In the genomic region with DNA sequence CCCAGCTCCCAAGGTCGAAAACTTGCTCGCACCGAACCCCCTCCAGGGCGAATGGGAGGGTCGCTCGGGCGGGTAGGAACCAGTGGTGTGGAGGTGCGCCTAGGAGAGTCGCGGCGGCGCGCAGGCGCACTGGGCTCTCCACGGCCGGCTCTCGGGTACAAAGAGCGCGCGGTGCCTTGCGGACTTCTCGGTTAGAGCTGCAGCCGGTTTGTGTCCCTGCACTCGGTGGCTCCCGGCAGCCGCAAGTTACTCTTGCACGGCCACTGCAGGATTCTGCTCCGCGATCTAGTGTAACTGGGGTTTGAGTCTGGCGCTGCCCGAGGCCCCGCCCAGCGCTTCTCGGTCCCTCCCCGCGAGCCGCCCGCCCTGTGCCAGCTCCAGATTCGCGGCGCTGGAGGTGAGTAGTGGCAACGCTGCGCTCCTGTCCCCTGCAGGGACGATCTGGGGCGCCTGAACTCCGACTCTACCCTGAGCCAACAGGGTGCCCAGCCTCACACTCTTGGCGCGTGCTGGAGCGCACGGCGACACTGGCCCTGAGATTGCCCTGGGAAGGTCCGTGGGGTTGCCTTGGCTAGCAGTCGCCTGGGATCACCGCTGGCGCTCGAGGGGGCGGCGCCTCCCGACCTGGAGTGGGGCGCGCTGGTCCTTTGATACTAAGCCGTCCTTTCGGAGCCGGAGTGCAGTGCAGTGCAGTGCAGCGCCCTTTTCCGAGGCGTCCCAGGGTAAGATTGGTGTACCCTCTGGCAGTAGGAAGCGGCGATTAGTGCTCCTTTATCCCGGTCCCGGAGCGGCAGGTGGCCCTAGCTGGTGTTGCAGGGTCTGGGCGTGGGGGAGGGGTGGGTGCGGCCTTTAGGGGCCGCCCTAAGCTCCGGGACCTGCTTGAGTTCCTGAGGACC, we compare ENCODE assay signal across 8 mouse cellular contexts. TPM values are rescaled to one million over a fixed set of nuclear protein-coding genes. Genes with fewer than 3 reads are reported as not detected.
DNase-seq lines count a peak whose midpoint lies in the region; ATAC-seq and TF ChIP-seq lines count a peak whose summit lies in the region.

A gene (plus strand): TSS at position 380 of the 896 bp plus-strand sequence.

- H3K9me3 ChIP-seq in forebrain, embryonic 15.5 days = no peaks in the 10 kb centered on the region
- no peaks in the 10 kb centered on the region for H3K9me3 ChIP-seq in heart, embryonic 16.5 days (replicated peaks; ENCODE audit: control insufficient read depth, low read length)
- H3K9me3 ChIP-seq in liver, embryonic 14.5 days (ENCODE audit: control insufficient read depth, low read length) = no peaks in the 10 kb centered on the region
- H3K9me3 ChIP-seq in neural tube, embryonic 12.5 days = no peaks in the 10 kb centered on the region

- H3K36me3 ChIP-seq in forebrain, embryonic 15.5 days = no peaks in the 10 kb centered on the region
- no peaks in the 10 kb centered on the region for H3K36me3 ChIP-seq in heart, embryonic 16.5 days (ENCODE audit: control insufficient read depth, insufficient read depth)
- no peaks in the 10 kb centered on the region for H3K36me3 ChIP-seq in liver, embryonic 14.5 days (replicated peaks; ENCODE audit: control insufficient read depth, insufficient read depth, low read depth)
- H3K36me3 ChIP-seq in neural tube, embryonic 12.5 days = no peaks in the 10 kb centered on the region

- DNase-seq in B cell, adult 2 months = peak; percentile 22 to 26
- peak; percentile 37 for DNase-seq in brain, adult 2 months (ENCODE audit: low read depth, low spot score)
- peak; percentile 85 for DNase-seq in kidney, postnatal 14 days
- peak in 1 of 3 experiments; percentile 1 for DNase-seq in liver, embryonic 14.5 days (ENCODE audit: low read depth in 3 of 3, low spot score in 3 of 3)
- DNase-seq in thymus, adult 18-20 months = peak; percentile 13 to 22

- H3K4me2 ChIP-seq in forebrain, embryonic 15.5 days (replicated peaks) = peak within 1 kb of the TSS; percentile 89
- peak within 1 kb of the TSS; percentile 93 for H3K4me2 ChIP-seq in heart, embryonic 16.5 days (ENCODE audit: low read depth, low read length)
- H3K4me2 ChIP-seq in liver, embryonic 14.5 days (ENCODE audit: low read depth) = peak within 1 kb of the TSS; percentile 63
- H3K4me2 ChIP-seq in neural tube, embryonic 12.5 days (replicated peaks) = peak within 1 kb of the TSS; percentile 94

- no peak within 1 kb of the TSS for H3K27ac ChIP-seq in forebrain, embryonic 15.5 days (replicated peaks)
- H3K27ac ChIP-seq in heart, embryonic 16.5 days (ENCODE audit: low read length) = peak within 1 kb of the TSS; percentile 82
- H3K27ac ChIP-seq in liver, embryonic 14.5 days = no peak within 1 kb of the TSS
- H3K27ac ChIP-seq in neural tube, embryonic 12.5 days = peak within 1 kb of the TSS; percentile 23; the same call in 1 of the 2 replicates

- peaks cover 13% of the 10 kb centered on the region for H3K4me1 ChIP-seq in forebrain, embryonic 15.5 days
- H3K4me1 ChIP-seq in heart, embryonic 16.5 days (ENCODE audit: control insufficient read depth, insufficient read depth, low read length) = peaks cover 13% of the 10 kb centered on the region
- H3K4me1 ChIP-seq in liver, embryonic 14.5 days (replicated peaks; ENCODE audit: control insufficient read depth in 2 of 2, insufficient read depth in 2 of 2, low read length in 1 of 2) = no peaks in the 10 kb centered on the region
- H3K4me1 ChIP-seq in neural tube, embryonic 12.5 days = no peaks in the 10 kb centered on the region

- TF ChIP-seq CTCF in liver, embryonic 14.5 days (IDR thresholded peaks at IDR 0.05; ENCODE audit: low read depth) = no peak

- peak within 1 kb of the TSS; percentile 53 for H3K4me3 ChIP-seq in forebrain, embryonic 15.5 days
- peak within 1 kb of the TSS; percentile 71 for H3K4me3 ChIP-seq in heart, embryonic 16.5 days (ENCODE audit: low read length)
- H3K4me3 ChIP-seq in liver, embryonic 14.5 days (ENCODE audit: insufficient read depth in 1 of 2, low read depth in 2 of 2, low read length in 2 of 2) = peak within 1 kb of the TSS; percentile 51 to 65
- peak within 1 kb of the TSS; percentile 53 for H3K4me3 ChIP-seq in neural tube, embryonic 12.5 days

- ATAC-seq in forebrain, embryonic 15.5 days (replicated peaks) = peak; percentile 89
- ATAC-seq in heart, embryonic 16.5 days (replicated peaks; ENCODE audit: extremely low read depth, insufficient read depth, low FRiP score) = peak; percentile 86
- ATAC-seq in liver, embryonic 14.5 days (ENCODE audit: insufficient read depth) = peak; percentile 50
- peak; percentile 90 for ATAC-seq in neural tube, embryonic 12.5 days (ENCODE audit: low FRiP score, low read depth)

- WGBS in forebrain, embryonic 15.5 days = 0% methylated on average over 76 of the region's 76 CpGs
- WGBS in heart, embryonic 16.5 days = under 1% methylated on average over 76 of the region's 76 CpGs
- under 1% methylated on average over 76 of the region's 76 CpGs for WGBS in liver, embryonic 14.5 days (ENCODE audit: insufficient replicate concordance)
- under 1% methylated on average over 76 of the region's 76 CpGs for WGBS in neural tube, embryonic 12.5 days

- peaks cover 16% of the 10 kb centered on the region for H3K27me3 ChIP-seq in forebrain, embryonic 15.5 days
- H3K27me3 ChIP-seq in heart, embryonic 16.5 days (ENCODE audit: control insufficient read depth, insufficient read depth, low read length) = peaks cover 4% of the 10 kb centered on the region; the same call in 1 of the 2 replicates
- peaks cover 33% of the 10 kb centered on the region for H3K27me3 ChIP-seq in liver, embryonic 14.5 days (ENCODE audit: control insufficient read depth, insufficient read depth, low read length)
- H3K27me3 ChIP-seq in neural tube, embryonic 12.5 days (replicated peaks) = peaks cover 6% of the 10 kb centered on the region; the same call in 1 of the 2 replicates

- H3K9ac ChIP-seq in forebrain, embryonic 15.5 days (replicated peaks) = peak within 1 kb of the TSS; percentile 49
- H3K9ac ChIP-seq in heart, embryonic 16.5 days (ENCODE audit: low read length) = peak within 1 kb of the TSS; percentile 64
- H3K9ac ChIP-seq in liver, embryonic 14.5 days (replicated peaks) = no peak within 1 kb of the TSS
- H3K9ac ChIP-seq in neural tube, embryonic 12.5 days = peak within 1 kb of the TSS; percentile 48

- TF ChIP-seq EP300 in liver, embryonic 14.5 days (IDR thresholded peaks at IDR 0.05; ENCODE audit: low read depth) = no peak

RNA-seq across cellular contexts. Expression of the gene that starts here (rescaled TPM):
- polyA plus RNA-seq in forebrain, embryonic 15.5 days (2015; fragmentation: Nextera tagmentation; extraction: Ambion mirVana) = 3.3 and 3.9 TPM in 2 replicates
- 40.9 and 41.8 TPM in 2 replicates for polyA plus RNA-seq in heart, embryonic 16.5 days (2015; fragmentation: Nextera tagmentation; extraction: Ambion mirVana)
- 2.8 and 3.5 TPM in 2 replicates for polyA plus RNA-seq in liver, embryonic 14.5 days (2012; rRNA removed)
- 3.2 and 3.8 TPM in 2 replicates for polyA plus RNA-seq in liver, embryonic 14.5 days (2014; fragmentation: Nextera tagmentation; extraction: Ambion mirVana)
- polyA plus RNA-seq in neural tube, embryonic 12.5 days (2016; fragmentation: Nextera tagmentation; extraction: Ambion mirVana) = 12.7 and 13.5 TPM in 2 replicates

Comparison
In these comparisons a context has a peak if more than half of its experiments do, and no peak if none do; other contexts are left out.
1. H3K27ac ChIP-seq: peak in heart, embryonic 16.5 days (single experiment) and neural tube, embryonic 12.5 days (single experiment); none in forebrain, embryonic 15.5 days (single experiment) and liver, embryonic 14.5 days (single experiment).
2. Peak in every context shown above with its lines, with median percentiles within 50 percentile points of each other: ATAC-seq, H3K4me2 ChIP-seq and H3K4me3 ChIP-seq.